Comparison of ENCODE assay signal across 9 mouse cellular contexts in the genomic region with DNA sequence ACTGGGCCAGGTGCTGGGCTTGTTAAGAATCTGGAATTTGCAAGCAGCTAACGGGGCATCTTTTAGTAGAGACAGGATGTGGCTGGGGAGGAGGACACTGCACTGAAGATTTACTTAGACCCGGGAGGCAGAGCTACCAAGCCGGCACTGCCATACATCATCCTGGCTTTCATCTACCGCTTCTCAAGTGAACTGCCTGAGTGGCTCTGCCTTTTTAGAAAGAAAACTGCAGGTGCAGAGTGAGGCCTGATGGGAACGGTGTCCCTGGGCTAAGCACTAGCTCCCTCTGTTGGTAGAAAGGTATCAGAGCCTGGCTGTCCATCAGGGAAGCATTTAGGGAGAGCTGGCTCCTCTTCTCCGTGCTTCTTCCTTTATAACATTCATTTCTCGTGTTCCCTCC. TPM values are rescaled to one million over a fixed set of nuclear protein-coding genes. Genes with fewer than 3 reads are reported as not detected.
DNase-seq lines count a peak whose midpoint lies in the region; ATAC-seq and TF ChIP-seq lines count a peak whose summit lies in the region.
"Had no signal": no experiment of that assay in that cellular context is flagged by ENCODE, and none has a peak within 500 bp of the region (broad histone marks: within the 10 kb centered on the region; RNA-seq: fewer than 3 reads in every experiment).

No protein-coding gene starts in this region.

- peak overlapping the region; percentile 33 for H3K4me3 ChIP-seq in cerebellum, adult 2 months (replicated peaks; ENCODE audit: insufficient read depth, low read depth, low read length)
- no peak overlapping the region for H3K4me3 ChIP-seq in hindbrain, embryonic 11.5 days (ENCODE audit: low read depth, low read length)
- H3K4me3 ChIP-seq in midbrain, embryonic 13.5 days (replicated peaks): no peak overlapping the region
- H3K4me3 ChIP-seq: neural tube, embryonic 13.5 days had no signal

- no peak overlapping the region for H3K9ac ChIP-seq in hindbrain, embryonic 11.5 days (ENCODE audit: low read depth, low read length)
- peak overlapping the region; percentile 25 for H3K9ac ChIP-seq in midbrain, embryonic 13.5 days (replicated peaks)
- H3K9ac ChIP-seq: neural tube, embryonic 13.5 days had no signal

- no peak overlapping the region for H3K4me2 ChIP-seq in hindbrain, embryonic 11.5 days (replicated peaks; ENCODE audit: low read depth, low read length)
- H3K4me2 ChIP-seq in midbrain, embryonic 13.5 days (replicated peaks): no peak overlapping the region
- H3K4me2 ChIP-seq: neural tube, embryonic 13.5 days had no signal

- H3K9me3 ChIP-seq in hindbrain, embryonic 11.5 days (ENCODE audit: control insufficient read depth, low read length): no peaks in the 10 kb centered on the region
- no peaks in the 10 kb centered on the region for H3K9me3 ChIP-seq in midbrain, embryonic 13.5 days
- H3K9me3 ChIP-seq: neural tube, embryonic 13.5 days had no signal

- H3K27me3 ChIP-seq in cerebellum, adult 2 months (ENCODE audit: control insufficient read depth, insufficient read depth, low read length): no peaks in the 10 kb centered on the region
- H3K27me3 ChIP-seq in hindbrain, embryonic 11.5 days (ENCODE audit: control insufficient read depth, insufficient read depth, low read length): no peaks in the 10 kb centered on the region
- H3K27me3 ChIP-seq in midbrain, embryonic 13.5 days: no peaks in the 10 kb centered on the region
- H3K27me3 ChIP-seq: neural tube, embryonic 13.5 days had no signal

- DNase-seq in heart, postnatal 4 days: peak; percentile 51
- no peak for DNase-seq in heart, adult 9 months (ENCODE audit: low spot score in 2 of 2)
- DNase-seq in ES-CJ7 (ENCODE audit: low read depth, low spot score): peak; percentile 69
- DNase-seq in cerebellum, adult 2 months: peak; percentile 77 to 86
- DNase-seq in hindbrain, embryonic 11.5 days (ENCODE audit: low spot score): peak; percentile 64
- DNase-seq in urinary bladder, adult 2 months (ENCODE audit: low spot score): no peak

- 0 out of 2 replicates have a peak, but pooled peaks cover 2% of the 10 kb centered on the region for H3K36me3 ChIP-seq in hindbrain, embryonic 11.5 days (ENCODE audit: control insufficient read depth, insufficient read depth, low read length)
- peaks cover 60% of the 10 kb centered on the region for H3K36me3 ChIP-seq in midbrain, embryonic 13.5 days

- ATAC-seq in hindbrain, embryonic 11.5 days (ENCODE audit: low FRiP score): no peak
- no peak for ATAC-seq in midbrain, embryonic 13.5 days
- ATAC-seq in monocyte, adult 5-6 weeks (replicated peaks; ENCODE audit: insufficient number of reproducible peaks, low FRiP score, low TSS enrichment, poor library complexity, severe bottlenecking): no peak

- H3K4me1 ChIP-seq in cerebellum, adult 2 months (ENCODE audit: control insufficient read depth, insufficient read depth, low read length): peaks cover 6% of the 10 kb centered on the region; the same call in 1 of the 2 replicates
- H3K4me1 ChIP-seq in hindbrain, embryonic 11.5 days (replicated peaks; ENCODE audit: control insufficient read depth, insufficient read depth, low read length): no peaks in the 10 kb centered on the region
- peaks cover 3% of the 10 kb centered on the region; the same call in 1 of the 2 replicates for H3K4me1 ChIP-seq in midbrain, embryonic 13.5 days (replicated peaks)

- peak; percentile 36; the same call in 1 of the 2 replicates for TF ChIP-seq POLR2A in cerebellum, adult 2 months (IDR thresholded peaks at IDR 0.05; ENCODE audit: borderline replicate concordance, insufficient read depth, low read length)

- peak overlapping the region; percentile 41; the same call in 1 of the 2 replicates for H3K27ac ChIP-seq in cerebellum, adult 2 months (ENCODE audit: insufficient read depth, low read length)
- H3K27ac ChIP-seq in hindbrain, embryonic 11.5 days (ENCODE audit: low read depth, low read length): no peak overlapping the region
- no peak overlapping the region for H3K27ac ChIP-seq in midbrain, embryonic 13.5 days
- H3K27ac ChIP-seq: neural tube, embryonic 13.5 days had no signal

- WGBS in cerebellum, adult 2 months: 3% methylated on average over 7 of the region's 7 CpGs
- WGBS in hindbrain, embryonic 11.5 days: 26% methylated on average over 7 of the region's 7 CpGs
- 24% methylated on average over 7 of the region's 7 CpGs for WGBS in midbrain, embryonic 13.5 days

- peak; percentile 97 for TF ChIP-seq CTCF in cerebellum, adult 2 months (IDR thresholded peaks at IDR 0.05; ENCODE audit: borderline replicate concordance, insufficient read depth, low read depth, low read length)

RNA-seq across cellular contexts. Expression of a gene that starts 25.3 kb away (rescaled TPM):
- total RNA-seq in heart, postnatal 4 days (2021): 10 to 100 TPM; 14.7 to 15.0 TPM
- 64.4 and 70.7 TPM in 2 replicates for polyA plus RNA-seq in cerebellum, adult 2 months (2012; rRNA removed)
- 11.1 and 11.5 TPM in 2 replicates for polyA plus RNA-seq in hindbrain, embryonic 11.5 days (2014; fragmentation: Nextera tagmentation; extraction: Ambion mirVana)
- polyA plus RNA-seq in midbrain, embryonic 13.5 days (2015; fragmentation: Nextera tagmentation; extraction: Ambion mirVana): 17.6 and 17.7 TPM in 2 replicates
- 30.2 to 66.9 TPM (median 42.6 TPM) in 3 replicates for total RNA-seq in monocyte, adult 5-6 weeks (2017)
- polyA plus RNA-seq in urinary bladder, adult 2 months (2012; rRNA removed): 45.0 and 45.7 TPM in 2 replicates

RNA-seq across cellular contexts. Expression of a gene that starts 25.7 kb away (rescaled TPM):
- not detected for total RNA-seq in heart, postnatal 4 days (2021)
- 0.82 and 1.0 TPM in 2 replicates for polyA plus RNA-seq in cerebellum, adult 2 months (2012; rRNA removed)
- polyA plus RNA-seq in hindbrain, embryonic 11.5 days (2014; fragmentation: Nextera tagmentation; extraction: Ambion mirVana): 0.19 TPM in 1 of 2 replicates, not detected in the other
- polyA plus RNA-seq in midbrain, embryonic 13.5 days (2015; fragmentation: Nextera tagmentation; extraction: Ambion mirVana): 0.19 and 0.38 TPM in 2 replicates
- 0.38 TPM in 1 of 3 replicates, not detected in the others for total RNA-seq in monocyte, adult 5-6 weeks (2017)
- polyA plus RNA-seq in urinary bladder, adult 2 months (2012; rRNA removed): 0.19 and 0.21 TPM in 2 replicates

RNA-seq across cellular contexts. Expression of a gene that starts 29.8 kb away (rescaled TPM):
- total RNA-seq in heart, postnatal 4 days (2021): 10 to 100 TPM; 23.1 to 27.3 TPM
- polyA plus RNA-seq in cerebellum, adult 2 months (2012; rRNA removed): 67.6 and 71.0 TPM in 2 replicates
- 7.7 and 8.2 TPM in 2 replicates for polyA plus RNA-seq in hindbrain, embryonic 11.5 days (2014; fragmentation: Nextera tagmentation; extraction: Ambion mirVana)
- 7.3 and 8.1 TPM in 2 replicates for polyA plus RNA-seq in midbrain, embryonic 13.5 days (2015; fragmentation: Nextera tagmentation; extraction: Ambion mirVana)
- 2.2 to 6.3 TPM (median 4.0 TPM) in 3 replicates for total RNA-seq in monocyte, adult 5-6 weeks (2017)
- 33.9 and 35.6 TPM in 2 replicates for polyA plus RNA-seq in urinary bladder, adult 2 months (2012; rRNA removed)

RNA-seq across cellular contexts. Expression of a gene that starts 30.7 kb away (rescaled TPM):
- total RNA-seq in heart, postnatal 4 days (2021): 1 to 10 TPM; 1.5 to 1.6 TPM
- polyA plus RNA-seq in cerebellum, adult 2 months (2012; rRNA removed): 151 and 169 TPM in 2 replicates
- 0.29 and 0.39 TPM in 2 replicates for polyA plus RNA-seq in hindbrain, embryonic 11.5 days (2014; fragmentation: Nextera tagmentation; extraction: Ambion mirVana)
- polyA plus RNA-seq in midbrain, embryonic 13.5 days (2015; fragmentation: Nextera tagmentation; extraction: Ambion mirVana): 1.3 and 1.5 TPM in 2 replicates
- 0.21 to 0.95 TPM (median 0.68 TPM) in 3 replicates for total RNA-seq in monocyte, adult 5-6 weeks (2017)
- polyA plus RNA-seq in urinary bladder, adult 2 months (2012; rRNA removed): 4.2 and 5.8 TPM in 2 replicates

RNA-seq across cellular contexts. Expression of a gene that starts 44.8 kb away (rescaled TPM):
- total RNA-seq in heart, postnatal 4 days (2021): 100 to 1,000 TPM; 122 to 134 TPM
- 50.3 and 52.7 TPM in 2 replicates for polyA plus RNA-seq in cerebellum, adult 2 months (2012; rRNA removed)
- 63.0 and 71.9 TPM in 2 replicates for polyA plus RNA-seq in hindbrain, embryonic 11.5 days (2014; fragmentation: Nextera tagmentation; extraction: Ambion mirVana)
- 64.4 and 65.7 TPM in 2 replicates for polyA plus RNA-seq in midbrain, embryonic 13.5 days (2015; fragmentation: Nextera tagmentation; extraction: Ambion mirVana)
- total RNA-seq in monocyte, adult 5-6 weeks (2017): not detected in 3 replicates
- 79.5 and 82.0 TPM in 2 replicates for polyA plus RNA-seq in urinary bladder, adult 2 months (2012; rRNA removed)

Comparison
In these comparisons a context has a peak if more than half of its experiments do, and no peak if none do; other contexts are left out.
1. DNase-seq: peak in heart, postnatal 4 days (single experiment), ES-CJ7 (single experiment), cerebellum, adult 2 months (2 of 2) and hindbrain, embryonic 11.5 days (single experiment); none in heart, adult 9 months (0 of 2) and urinary bladder, adult 2 months (single experiment).